Mouse (Mus musculus) right cerebral cortex, adult 2 months (tissue): ENCODE data around the gene Wdr6.
"Not testable (repeated sequence)": the region's sequence is repeated elsewhere in the genome, so short reads cannot be mapped to it uniquely, and the experiment has no call there.

Source experiments
- DNase-seq, 2 experiments: peaks; one replicate each; pipeline ENCODE4 v3.0.0; 2021 to 2022; ENCODE audit warnings: low spot score in 2 of 2

Gene Wdr6

GRCm38 (mm10) chr9:108578545-108579343 is at the start of gene Wdr6:
Gene Wdr6, minus strand, starts transcription at chr9:108578739.
- peak; percentile 82 to 89 for DNase-seq

- no peak for DNase-seq
These were observed 49.6 kb upstream of the Wdr6 start for GRCm38 (mm10) chr9:108628141-108628540.

- DNase-seq: no peak
These were observed 48.0 kb upstream of the Wdr6 start for GRCm38 (mm10) chr9:108626498-108626897.

GRCm38 (mm10) chr9:108617301-108617700 is 38.8 kb upstream of the Wdr6 start:
- DNase-seq: no peak

GRCm38 (mm10) chr9:108611488-108611887 is 32.9 kb upstream of the Wdr6 start:
- DNase-seq: peak; percentile 56 to 58

- no peak for DNase-seq
These were observed 30.4 kb upstream of the Wdr6 start for GRCm38 (mm10) chr9:108608889-108609288.

- DNase-seq: not testable (repeated sequence)
These were observed 29.4 kb upstream of the Wdr6 start for GRCm38 (mm10) chr9:108607929-108608328.

- no peak for DNase-seq
These were observed 23.4 kb upstream of the Wdr6 start for GRCm38 (mm10) chr9:108601986-108602385.

- no peak for DNase-seq
These were observed 21.5 kb upstream of the Wdr6 start for GRCm38 (mm10) chr9:108600011-108600410.

- DNase-seq: no peak
These were observed 20.6 kb upstream of the Wdr6 start for GRCm38 (mm10) chr9:108599021-108599566.

- DNase-seq: peak; percentile 75 to 84
These were observed 18.6 kb upstream of the Wdr6 start, which contains the start of gene P4htm for GRCm38 (mm10) chr9:108596998-108597764. Gene P4htm, minus strand, starts transcription at chr9:108597667.

GRCm38 (mm10) chr9:108594354-108594753 is 15.8 kb upstream of the Wdr6 start:
- DNase-seq: no peak

GRCm38 (mm10) chr9:108591462-108591861 is 12.9 kb upstream of the Wdr6 start:
- DNase-seq: no peak

GRCm38 (mm10) chr9:108589229-108589628 is 10.7 kb upstream of the Wdr6 start:
- no peak for DNase-seq

- peak; percentile 84 to 93 for DNase-seq
These were observed 9.1 kb upstream of the Wdr6 start for GRCm38 (mm10) chr9:108587571-108588180.

GRCm38 (mm10) chr9:108579344-108579690 is 778 bp upstream of the Wdr6 start:
- DNase-seq: no peak

- DNase-seq: no peak
These were observed 500 bp downstream of the Wdr6 start for GRCm38 (mm10) chr9:108577934-108578544.

GRCm38 (mm10) chr9:108577025-108577424 is 1.5 kb downstream of the Wdr6 start:
- DNase-seq: no peak

GRCm38 (mm10) chr9:108575321-108576297 is 2.9 kb downstream of the Wdr6 start:
- no peak for DNase-seq

- DNase-seq: no peak
These were observed 3.6 kb downstream of the Wdr6 start for GRCm38 (mm10) chr9:108574921-108575320.
